Mouse (Mus musculus) kidney, postnatal 25 days (tissue): ENCODE data around the gene Kifc1.
A peak's percentile ranks its signal among the peaks of the same experiment; 100 is the strongest.

ENCODE experiments used
- DNase-seq, 2 experiments: peaks; one replicate each; pipeline ENCODE4 v3.0.0; 2021; ENCODE audit warnings: mixed read lengths in 2 of 2

The Kifc1 gene

GRCm38 (mm10) chr17:33890533-33891059 lies at the start of gene Kifc1:
Gene Kifc1, minus strand, starts transcription at chr17:33890661.
- peak; percentile 98 to 100 for DNase-seq

- DNase-seq: no peak
Observed at GRCm38 (mm10) chr17:33938783-33939182, 48.3 kb upstream of the Kifc1 start.

GRCm38 (mm10) chr17:33936993-33937392 lies 46.5 kb upstream of the Kifc1 start:
- DNase-seq: no peak

GRCm38 (mm10) chr17:33935422-33936055 lies 45.1 kb upstream of the Kifc1 start:
- DNase-seq: no peak

GRCm38 (mm10) chr17:33932970-33933369 lies 42.5 kb upstream of the Kifc1 start:
- no peak for DNase-seq

GRCm38 (mm10) chr17:33932448-33932847 lies 42.0 kb upstream of the Kifc1 start:
- DNase-seq: no peak

- DNase-seq: peak in 1 of 2 experiments; percentile 56
Observed at GRCm38 (mm10) chr17:33931947-33932346, 41.5 kb upstream of the Kifc1 start.

GRCm38 (mm10) chr17:33931159-33931866 lies 40.9 kb upstream of the Kifc1 start:
- peak in 1 of 2 experiments; percentile 39 for DNase-seq

GRCm38 (mm10) chr17:33930280-33931158 lies 40.1 kb upstream of the Kifc1 start:
- peak; percentile 75 to 84 for DNase-seq

GRCm38 (mm10) chr17:33929371-33930279 lies 39.2 kb upstream of the Kifc1 start, which contains the start of gene Rgl2:
Gene Rgl2, plus strand, starts transcription at chr17:33929543.
- DNase-seq: peak; percentile 92 to 94

- peak in 1 of 2 experiments; percentile 24 for DNase-seq
Observed at GRCm38 (mm10) chr17:33928251-33928947, 37.9 kb upstream of the Kifc1 start.

GRCm38 (mm10) chr17:33926207-33926932 lies 35.9 kb upstream of the Kifc1 start:
- peak; percentile 49 to 56 for DNase-seq

GRCm38 (mm10) chr17:33925406-33926116 lies 35.1 kb upstream of the Kifc1 start:
- peak in 1 of 2 experiments; percentile 45 for DNase-seq

GRCm38 (mm10) chr17:33924577-33925283 lies 34.3 kb upstream of the Kifc1 start:
- peak; percentile 50 to 69 for DNase-seq

- peak in 1 of 2 experiments; percentile 38 for DNase-seq
Observed at GRCm38 (mm10) chr17:33921361-33921760, 30.9 kb upstream of the Kifc1 start.

GRCm38 (mm10) chr17:33920282-33921097 lies 30.0 kb upstream of the Kifc1 start:
- DNase-seq: peak; percentile 92 to 96

- DNase-seq: peak; percentile 87 to 95
Observed at GRCm38 (mm10) chr17:33919351-33920281, 29.2 kb upstream of the Kifc1 start.
